Mouse (Mus musculus) cerebellum, postnatal 14 days (tissue): ENCODE results near the gene Ap1g2.

Experiments used
- DNase-seq, 2 experiments: peaks; one replicate each; pipeline ENCODE4 v3.0.0; 2021; ENCODE audit warnings: mixed read lengths in 2 of 2

The Ap1g2 gene

DNA sequence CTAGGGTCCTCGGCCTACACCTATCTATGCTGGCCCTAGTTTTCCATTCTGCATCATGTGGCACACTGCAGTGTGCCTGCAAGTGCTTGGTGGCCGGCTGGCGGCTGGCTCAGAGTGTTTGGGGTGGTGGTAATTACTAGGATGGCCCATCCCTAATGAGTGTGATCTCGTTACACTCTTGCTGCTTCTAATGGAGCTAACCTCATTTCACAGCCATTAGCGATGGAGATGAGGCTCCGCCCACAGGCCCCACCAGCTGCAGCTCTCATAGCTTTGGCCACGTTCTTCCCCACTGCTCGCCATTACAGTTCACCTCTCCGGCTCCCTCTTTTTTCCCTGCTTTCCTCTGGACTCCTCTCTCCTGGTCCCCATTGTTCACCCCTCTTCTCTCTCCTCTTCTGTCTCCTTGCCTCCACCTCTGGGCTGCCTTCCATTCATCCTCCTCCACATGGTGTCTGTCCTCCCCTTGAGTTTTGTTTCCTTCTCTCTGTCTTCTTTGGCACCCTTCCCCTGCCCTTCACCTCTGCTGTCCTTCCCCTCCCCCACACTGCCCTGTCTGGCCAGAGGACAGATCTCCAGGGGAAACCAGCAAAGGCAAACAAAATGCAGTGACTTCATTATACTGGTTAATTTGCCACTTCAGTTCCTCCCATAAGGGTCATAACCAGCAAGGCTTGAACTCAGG lies 20.9 kb downstream of the Ap1g2 start:
- DNase-seq, result peak in 1 of 2 experiments; percentile 62

DNA sequence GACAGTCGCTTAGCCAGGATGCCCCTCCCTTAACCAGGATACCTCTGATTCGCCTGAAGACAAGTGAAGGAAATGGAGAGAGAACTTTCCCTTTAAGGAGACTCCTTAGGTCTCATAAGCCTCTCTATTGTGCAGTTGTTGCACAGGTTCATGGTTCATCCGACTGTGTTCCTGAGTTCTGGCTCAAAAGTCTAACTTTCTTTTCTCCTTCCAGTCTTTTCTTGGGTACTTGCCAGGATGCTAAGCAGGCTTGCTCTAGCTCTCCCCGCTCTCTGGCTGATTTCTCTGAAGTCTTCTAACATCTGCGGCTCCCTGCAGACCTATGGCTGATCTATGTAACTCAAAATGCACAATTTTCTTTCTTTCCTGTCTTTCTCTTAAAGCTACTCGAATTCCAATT lies 22.9 kb downstream of the Ap1g2 start:
- no peak for DNase-seq

DNA sequence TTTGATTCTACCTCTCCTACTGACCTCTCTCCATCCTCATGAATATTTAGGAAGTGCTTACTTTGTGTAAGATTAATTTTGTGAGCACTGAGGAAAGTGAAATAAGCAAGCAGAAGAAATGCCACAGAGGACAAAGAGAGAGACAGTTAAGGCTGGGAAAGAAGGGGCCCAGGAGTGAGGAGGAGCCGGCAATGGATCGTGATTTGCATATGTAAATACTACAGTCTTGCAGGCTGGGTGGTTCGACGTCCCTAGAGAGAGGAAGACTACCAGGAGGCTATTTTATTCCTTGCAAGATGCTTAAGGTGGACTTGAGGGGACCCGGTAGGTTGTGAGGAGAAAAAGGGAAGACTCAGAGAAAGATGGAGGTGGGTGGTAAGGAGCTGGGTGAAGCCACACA lies 25.3 kb downstream of the Ap1g2 start:
- no peak for DNase-seq

DNA sequence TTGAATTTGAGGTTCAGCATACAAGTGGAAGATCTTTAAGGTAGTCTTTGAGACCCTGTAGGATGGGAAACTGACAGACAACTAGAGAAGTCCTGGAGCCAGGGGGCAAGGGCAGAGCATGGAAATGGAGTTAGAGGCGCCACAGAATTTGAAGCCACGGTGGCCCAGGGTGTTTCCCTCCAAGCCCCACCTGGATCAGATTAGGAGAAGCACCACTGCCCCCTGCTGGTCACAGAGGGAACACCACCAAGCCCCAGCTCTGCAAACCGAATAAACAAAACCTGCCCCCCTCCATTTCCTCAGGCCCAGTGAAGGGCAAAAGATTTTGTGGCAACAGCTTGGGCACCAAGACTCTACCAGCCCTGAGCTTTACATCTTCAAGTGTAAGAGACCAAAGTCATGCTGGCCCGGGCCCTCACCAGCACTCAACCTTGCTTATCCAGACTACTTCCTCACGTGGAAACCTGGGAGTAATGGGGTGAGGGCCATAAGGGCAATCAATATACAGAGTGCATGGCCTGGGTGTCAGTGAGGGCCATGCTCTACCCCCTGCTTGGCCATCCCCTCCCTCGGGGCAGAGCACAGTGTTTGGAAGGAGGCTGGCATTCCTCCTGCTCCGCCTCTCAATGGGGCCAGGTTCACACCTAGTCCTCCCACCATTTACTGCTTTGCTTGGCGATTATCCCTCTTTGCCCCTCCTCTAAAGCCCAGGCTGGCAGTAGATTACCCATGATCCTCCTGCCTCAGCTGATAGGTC lies 27.0 kb downstream of the Ap1g2 start:
- DNase-seq, result peak; percentile 89 to 94

DNA sequence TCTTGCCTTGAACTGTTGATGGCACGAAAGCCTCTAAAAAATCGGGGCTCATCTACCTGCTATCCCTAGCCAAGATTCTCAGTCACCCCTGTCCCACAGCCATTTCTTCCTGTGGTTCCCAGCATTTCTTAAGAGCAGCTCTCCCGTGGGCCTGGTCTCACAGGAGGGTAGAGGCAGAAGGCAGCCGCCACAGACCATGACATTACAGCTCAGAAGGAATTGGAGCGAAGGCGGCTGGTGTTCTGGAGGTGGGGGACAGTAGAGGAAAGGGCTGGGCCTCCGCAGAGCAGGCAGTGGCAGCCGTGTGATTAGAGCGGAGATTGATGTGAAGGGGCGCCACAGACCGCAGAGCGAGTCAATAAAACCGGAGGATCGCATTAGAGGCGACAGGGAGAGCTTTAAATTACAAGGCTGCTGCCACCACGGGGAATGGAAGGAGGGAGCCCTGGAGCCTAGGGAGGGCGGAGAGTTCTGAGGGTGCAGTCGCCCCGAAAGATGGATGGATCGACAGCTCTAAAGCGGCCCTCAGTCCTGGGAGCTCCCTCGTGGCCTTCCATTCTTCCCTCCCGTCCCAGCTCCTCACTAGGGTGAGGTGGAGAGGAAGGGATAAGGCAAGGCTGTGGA lies 27.9 kb downstream of the Ap1g2 start:
- DNase-seq, result peak in 1 of 2 experiments; percentile 44

DNA sequence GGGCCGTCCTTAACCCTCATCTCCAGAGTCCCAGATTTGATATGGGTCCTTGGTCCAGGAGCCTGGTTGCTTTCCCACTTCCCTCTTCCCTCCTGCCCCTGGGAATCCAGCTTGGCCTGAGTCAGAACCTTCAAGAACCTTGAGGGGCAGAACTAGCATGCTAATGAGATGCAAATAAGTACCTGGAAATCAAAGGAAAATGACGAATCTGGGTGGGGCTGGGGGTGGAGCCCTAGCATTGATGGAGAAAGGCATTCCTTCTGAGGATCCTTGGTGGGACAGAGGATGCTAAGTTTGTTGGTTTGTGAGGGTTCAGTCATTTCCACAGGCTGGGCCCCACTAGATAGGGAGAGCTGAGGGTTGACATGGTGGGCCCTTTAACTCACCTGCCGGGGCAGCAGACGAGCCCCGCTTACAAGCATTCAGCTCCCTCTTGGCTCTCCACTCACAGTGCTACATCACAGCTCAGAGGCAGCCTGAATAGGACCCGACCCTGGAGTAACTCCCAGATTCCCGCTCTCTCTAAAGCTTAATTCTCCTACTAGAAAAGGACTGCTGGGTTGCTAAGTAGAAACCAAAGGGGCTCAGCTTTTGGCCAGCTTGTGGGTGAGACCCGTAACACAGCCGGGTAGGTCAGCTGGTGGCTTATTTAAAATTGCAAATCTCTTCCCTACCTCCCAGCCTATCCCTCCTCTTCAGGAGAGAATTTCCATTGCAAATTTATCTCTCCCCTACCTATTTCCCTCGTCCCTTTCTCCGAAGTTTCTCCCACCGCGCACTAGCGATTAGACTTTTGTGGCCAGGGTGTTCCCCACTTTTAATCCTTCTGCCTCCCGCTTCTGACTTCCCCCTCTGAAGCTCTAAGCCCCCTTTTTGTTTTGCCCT lies 28.7 kb downstream of the Ap1g2 start:
- DNase-seq, result peak in 1 of 2 experiments; percentile 36

DNA sequence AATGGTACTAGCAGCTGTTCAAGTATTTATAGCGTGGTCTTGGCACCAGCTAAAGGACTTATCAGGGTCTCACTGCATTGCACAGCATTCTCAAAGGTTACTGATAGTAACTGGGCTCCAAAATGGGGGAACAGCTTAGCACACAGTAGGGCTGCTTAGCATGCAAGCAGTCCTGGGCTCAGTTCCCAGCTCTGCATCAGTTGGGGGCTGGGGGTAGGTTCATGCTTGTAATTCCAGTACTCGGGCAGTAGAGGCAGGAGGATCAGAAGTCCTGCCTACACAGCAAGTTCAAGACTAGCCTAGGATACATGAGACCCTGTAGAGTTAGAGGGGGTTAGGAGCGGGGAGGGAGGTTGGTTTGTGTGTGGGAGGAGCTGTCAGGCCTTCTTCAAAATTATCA lies 29.4 kb downstream of the Ap1g2 start:
- DNase-seq, result peak in 1 of 2 experiments; percentile 54

DNA sequence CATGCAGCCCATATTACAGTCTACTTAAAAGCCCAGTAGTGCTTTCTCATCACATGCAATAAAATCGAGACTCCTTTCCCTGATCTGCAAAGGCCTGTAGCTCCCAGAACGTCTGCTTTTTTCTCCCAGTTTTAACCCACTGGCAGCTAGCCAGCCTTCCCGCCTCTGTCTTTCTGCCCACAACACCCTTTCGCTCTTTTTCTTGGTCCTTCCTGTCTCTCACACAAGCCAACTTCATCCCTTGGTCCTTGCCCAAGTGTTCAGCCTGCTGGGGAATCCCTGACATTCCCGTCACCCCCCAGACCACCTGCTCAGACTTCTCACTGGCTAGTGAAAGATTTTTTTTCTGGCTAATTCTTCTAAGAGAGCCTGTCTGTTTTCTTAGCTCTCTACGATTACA lies 30.2 kb downstream of the Ap1g2 start:
- peak; percentile 71 to 80 for DNase-seq

DNA sequence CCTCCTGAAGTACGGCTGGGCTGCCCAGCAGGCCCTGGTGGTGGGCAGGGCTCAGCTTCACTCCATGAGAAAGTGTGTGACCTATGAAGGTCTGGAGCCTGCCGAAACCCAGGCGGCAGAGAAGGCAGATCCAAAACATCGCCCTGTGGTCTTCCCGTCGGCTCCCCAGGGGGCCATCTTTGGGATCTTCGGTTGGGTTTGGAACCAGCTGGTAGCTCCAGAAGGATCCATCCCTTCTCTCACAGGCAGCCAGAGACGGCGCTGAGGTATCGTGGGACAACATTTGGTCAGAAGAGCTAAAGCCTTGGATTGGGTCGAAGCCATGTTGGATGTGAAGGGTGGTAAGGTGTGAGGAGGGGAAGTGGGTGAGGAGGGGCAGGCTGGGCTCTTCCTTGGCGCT lies 32.0 kb downstream of the Ap1g2 start:
- DNase-seq, result peak in 1 of 2 experiments; percentile 50

DNA sequence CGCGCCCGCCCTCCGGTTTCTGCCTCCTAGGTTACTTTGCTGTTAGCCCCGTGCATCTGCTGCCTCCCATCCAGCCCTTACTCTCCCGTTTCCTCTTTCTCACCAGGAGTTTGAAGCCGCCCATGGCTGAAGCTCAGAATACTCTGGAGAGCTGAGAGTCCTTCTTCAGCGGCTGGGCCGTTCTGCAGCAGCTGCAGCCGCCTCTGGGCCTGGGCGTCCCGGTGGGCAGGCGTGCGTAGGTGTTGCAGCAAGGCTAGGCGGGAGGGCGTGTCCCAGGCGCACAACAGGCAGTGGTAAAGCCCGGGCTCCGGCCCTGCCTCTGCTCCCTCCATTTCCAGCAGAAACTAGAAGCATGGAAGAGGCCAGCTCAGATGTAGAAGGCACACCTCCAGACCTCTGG lies 34.6 kb downstream of the Ap1g2 start:
- DNase-seq, result no peak

DNA sequence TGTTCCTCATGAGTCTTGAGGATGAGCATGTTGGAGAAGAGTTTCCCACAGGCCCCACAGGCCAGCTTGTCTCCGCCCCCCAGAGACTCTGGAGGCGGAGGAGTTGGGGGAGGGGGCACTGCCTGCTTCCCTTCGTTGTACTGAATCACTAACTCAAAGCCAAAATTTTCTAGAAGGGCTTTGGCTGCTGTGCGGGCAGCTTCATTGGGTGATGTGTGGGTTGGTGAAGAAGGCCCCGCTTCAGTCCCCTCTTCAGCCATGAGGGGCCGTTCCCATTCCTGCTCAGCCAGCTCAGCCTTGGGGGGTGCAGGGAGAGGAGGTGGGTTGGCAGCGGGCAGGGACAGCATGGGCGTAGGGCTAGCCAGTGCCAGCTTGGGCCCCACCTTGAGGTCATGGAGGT lies 40.4 kb downstream of the Ap1g2 start:
- DNase-seq, result peak in 1 of 2 experiments; percentile 51

DNA sequence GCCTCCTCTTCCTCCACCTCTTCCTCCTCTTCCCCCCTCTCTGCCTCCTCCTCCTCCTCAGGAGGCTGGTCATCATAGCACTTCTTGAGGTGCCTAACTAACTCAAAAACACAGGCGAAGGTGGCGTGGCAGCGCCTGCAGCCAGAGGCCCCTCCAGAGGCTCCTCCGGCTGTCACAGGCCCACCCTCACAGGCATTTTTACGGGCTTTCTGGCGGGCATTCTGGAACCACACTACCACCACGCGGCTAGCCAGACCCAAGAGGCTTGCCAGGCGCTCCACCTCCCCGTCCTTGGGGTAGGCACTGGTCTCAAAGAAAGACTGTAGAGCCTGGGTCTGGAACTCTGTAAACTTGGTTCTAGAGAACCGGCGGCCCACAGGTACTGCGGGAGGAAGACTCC lies 41.0 kb downstream of the Ap1g2 start:
- peak in 1 of 2 experiments; percentile 59 for DNase-seq

DNA sequence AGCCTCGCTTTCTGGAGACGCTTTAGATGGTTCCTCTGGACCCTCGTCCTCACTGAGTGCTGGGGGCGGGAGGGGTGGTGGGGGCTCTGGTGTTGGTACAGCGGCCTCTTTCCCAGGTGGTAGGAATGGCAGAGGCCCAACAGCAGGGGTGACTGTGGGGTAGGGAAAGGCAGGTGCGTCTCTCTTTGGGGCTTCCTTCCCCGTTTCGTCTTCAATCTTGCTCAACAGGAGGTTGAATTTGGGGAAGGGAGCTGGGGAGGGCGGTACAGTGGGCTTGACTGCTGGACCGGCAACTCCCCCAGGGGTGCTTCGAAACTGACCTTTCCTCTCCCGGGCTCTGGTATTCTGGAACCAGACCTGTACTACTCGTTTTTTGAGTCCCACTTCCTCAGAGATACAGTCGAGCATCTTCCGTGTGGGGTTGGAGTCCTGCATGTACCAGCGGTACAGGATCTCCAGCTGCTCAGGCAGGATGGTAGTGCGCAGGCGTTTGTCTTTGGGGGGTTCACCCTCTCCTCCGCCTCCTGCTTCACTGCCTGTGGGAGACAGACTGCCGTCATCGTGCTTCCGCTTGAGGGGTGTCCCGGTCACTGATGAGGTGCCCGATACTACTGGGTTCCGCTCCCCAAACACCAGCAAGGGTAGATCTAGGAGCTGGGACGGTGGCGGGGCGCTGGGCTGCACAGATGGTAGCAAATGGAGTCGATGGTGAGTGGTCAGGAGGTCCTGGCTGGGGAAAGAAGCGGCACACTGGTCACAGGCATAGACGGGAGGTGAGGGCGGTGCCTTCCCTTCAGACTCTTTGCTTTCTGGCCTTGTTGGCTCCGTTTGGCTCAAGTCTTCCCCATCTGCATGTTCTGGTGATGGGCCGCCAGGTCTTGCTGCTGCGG lies 41.7 kb downstream of the Ap1g2 start:
- DNase-seq, result peak in 1 of 2 experiments; percentile 50

DNA sequence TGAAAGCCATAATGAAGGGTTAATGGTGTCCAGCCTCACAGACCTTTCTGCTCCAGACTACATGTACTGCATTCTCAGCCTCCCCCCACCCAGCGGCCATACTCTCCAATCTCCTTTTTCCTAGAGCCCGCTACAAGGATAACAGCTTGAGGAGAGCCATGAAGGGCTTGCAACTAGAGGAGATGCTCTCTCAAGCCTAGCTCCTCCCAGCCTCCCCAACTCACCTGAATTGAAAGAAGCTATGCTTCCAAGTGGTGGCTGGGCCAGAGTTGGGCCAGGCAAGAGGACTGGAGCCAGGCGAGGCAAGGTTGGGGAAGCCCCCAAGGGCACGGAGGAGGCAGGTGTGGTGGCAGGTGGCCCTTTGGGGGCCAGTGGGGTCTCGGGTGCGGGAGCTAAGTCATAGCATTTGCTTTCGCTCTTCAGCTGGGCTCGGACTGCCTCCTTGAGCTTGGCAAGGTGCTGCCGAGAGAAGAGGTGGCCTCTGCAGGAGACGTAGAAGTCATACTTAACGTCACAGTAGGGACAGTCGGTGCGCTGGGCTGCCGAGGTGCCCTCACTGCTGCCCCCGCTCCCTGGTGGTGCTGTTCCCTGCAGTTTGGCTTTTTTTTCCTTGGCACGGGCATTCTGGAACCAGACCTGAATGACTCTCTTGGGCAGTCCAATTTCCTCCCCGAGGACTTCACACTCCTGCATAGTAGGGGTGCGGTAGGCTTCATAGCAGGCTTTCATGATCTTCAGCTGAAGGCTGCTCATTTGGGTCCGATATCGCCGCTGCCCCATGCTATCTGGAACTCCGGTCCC lies 42.6 kb downstream of the Ap1g2 start:
- peak; percentile 56 to 57 for DNase-seq

DNA sequence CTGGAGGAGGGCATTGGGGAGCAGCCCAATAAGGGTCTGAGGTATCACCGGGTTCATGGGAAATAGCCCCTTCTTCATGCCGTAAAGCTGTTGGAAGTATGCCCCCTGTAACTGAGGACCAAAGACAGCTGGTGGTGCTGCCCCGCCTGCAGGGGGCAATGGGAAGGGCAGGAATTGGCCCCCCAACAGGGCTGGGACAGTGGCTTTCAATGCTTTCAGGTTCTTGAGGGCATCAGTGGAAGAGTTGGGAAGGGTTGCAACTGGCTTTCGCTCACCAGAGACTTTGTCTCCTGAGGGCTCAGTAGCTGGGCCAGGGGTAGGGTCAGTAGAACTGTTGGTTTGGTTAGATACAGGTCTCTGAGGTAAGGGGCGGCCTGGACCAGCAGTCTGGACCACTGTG lies 43.3 kb downstream of the Ap1g2 start:
- peak; percentile 30 to 36 for DNase-seq

DNA sequence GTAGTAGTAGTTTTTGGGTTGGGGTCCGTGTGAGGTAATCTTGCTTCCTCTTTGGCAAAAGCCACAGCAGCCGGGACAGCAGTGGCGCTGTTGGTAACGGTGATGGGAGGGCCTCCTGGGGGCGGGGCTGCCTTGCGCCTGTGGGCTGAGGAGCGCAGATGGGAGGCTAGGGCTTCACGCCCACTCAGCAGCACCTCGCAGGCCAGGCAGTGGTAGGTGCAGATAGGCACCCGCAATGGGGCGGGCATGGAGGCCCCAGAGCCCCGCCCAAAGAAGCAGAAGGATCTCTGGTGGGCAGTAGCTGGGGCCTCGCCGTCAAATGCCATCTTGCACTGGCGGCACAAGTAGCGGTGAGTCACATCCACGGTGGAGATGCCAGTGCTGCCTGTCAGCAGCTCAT lies 43.8 kb downstream of the Ap1g2 start:
- DNase-seq, result peak; percentile 79 to 81

DNA sequence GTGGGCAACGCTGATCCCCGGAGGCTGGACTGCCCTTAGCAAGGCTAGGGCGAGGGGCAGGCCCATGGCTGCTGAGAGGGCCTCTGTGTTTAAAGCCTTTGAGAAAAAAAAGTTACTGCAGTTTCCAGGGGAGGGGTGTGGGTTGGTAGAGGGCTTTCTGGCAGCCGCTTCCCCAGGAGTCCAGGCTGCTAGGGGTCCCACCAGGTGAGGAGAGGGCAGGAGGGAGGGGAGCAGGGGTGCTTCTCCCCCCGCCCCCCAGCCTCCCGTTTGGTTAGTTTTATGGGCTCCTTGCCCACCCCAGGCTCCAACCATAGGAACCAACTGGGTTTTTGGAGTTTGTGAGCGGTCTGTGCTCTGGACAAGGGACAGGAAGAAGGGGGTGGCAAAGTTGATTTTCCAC lies 44.5 kb downstream of the Ap1g2 start:
- DNase-seq, result peak; percentile 29 to 39

DNA sequence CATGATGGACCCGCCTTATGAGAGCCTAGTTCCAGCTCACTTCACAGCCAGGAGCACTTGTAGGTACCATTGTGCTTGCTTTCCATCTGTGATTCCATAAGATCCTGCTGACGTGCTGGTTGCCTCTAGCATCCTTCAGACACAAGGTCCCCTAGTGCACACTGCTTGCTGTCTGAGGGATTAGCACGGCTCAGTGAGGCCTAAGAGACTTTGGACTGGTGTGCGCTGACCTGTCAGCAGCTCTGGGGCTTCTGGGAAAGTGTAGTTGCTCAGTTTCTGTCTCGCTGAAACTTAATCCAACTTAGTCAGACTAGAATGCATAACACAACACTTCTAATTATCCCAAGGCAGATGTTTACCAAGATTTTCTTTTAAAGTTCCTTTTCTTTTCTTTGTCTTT lies 46.5 kb downstream of the Ap1g2 start:
- peak in 1 of 2 experiments; percentile 33 for DNase-seq

DNA sequence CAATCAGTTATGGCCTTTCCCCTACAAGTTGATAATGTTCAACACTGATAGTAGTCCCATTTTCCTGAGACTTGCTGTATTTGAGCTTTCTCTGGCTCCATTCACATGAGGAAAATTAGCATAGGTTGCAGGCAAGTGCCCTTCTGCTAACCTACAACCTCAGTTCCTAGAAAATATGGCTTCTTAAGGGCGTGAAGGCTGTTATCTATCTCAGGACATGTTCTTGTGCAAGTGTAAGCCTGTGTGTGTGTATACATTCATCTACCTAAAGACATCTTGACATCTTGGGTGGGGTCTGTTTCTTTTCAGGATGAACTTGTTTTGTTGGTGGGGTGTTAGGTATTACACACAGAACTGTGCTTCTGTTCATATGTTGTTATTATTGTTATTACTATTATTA lies 47.4 kb downstream of the Ap1g2 start:
- no peak for DNase-seq

DNA sequence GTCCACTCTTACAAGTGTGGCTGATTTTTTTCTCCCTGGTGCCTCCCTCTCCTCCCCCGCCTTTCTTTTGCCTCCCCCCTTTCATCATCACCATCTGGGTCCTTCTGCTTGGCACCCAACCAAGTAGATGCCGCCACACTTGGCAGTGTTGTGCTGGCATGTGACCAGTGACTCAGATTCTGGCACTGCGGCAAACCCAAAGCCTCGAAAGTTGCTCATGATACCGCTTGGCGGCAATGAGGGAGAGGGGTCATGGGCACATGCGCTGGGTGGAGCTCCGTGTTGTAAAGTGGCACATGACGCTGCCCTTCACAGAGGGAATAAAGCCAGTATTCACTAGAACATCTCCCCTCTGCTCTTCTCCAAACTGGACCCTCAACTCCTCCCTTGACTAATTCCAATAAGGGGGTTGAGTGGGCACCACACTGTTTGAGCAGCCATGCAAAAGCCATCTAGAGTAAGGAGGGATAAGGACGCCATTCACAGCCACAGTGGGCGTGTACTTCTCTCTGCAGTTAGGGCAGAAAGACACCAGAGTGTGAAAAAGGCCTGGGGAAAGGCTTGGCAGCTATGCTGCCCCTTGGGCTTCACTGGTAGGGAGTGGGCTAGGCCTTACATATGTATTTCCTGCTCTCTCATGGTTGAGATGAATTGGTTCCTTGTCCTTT lies 51.1 kb downstream of the Ap1g2 start:
- DNase-seq, result peak; percentile 99
